Mouse (Mus musculus): ENCODE results near the gene Cfp. TPM values are rescaled to one million over a fixed set of nuclear protein-coding genes. Genes with fewer than 3 reads are reported as not detected.

Cfp gene
- total and polyA plus RNA-seq, 3 experiments: 23.0 to 66.9 (median 26.1) TPM

DNA sequence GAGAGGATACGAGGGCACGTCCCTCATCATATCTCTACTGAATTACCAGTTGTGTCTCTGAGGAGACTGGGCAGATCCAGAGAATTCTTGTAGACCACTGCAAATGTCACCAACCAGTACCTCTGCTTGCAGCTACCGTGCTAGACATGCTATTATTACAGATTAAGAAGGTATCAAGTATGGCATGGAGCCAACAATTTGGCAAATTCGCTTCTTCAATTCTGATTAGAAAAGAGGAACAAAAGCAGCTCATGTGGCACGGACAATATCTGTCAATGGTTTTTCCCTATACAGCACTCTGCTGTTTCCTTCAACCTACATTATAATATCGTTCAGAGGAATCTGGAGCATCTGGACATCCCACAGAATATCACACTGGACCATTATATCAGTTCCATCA is 17.6 kb downstream of the Cfp start:
- in situ Hi-C loops (cut with MboI; ENCODE audit: low pct_ligation_motif_present, low pct_unique_long_range_greater_than_20kb, low sequenced_read_pairs) (no loop called here), dilution Hi-C loops (cut with MboI; ENCODE audit: extremely low pct_ligation_motif_present, extremely low pct_unique_long_range_greater_than_20kb, low sequenced_read_pairs) (no loop called here)
- H3K4me2 ChIP-seq (ENCODE audit: insufficient read depth, low read depth, poor library complexity, severe bottlenecking): no peak overlapping the region

DNA sequence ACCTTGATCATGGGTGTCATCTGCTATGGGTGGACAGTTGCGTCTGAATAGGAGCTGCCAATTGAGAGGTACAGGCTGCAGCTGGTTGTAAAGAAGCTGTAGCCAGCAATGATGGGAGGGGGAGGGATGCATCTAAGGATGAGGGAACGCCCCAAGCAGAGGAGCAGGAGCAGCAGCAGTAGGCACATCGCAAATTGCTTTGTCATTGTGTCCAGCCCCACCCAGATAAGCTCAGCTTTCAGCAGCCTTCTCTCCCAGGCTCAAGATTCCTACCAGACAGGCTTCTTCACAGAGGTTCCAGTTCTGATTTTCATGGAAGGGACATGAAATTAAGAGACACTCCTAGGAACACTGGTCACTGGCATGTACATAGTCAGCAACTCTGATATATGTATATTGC is 21.3 kb downstream of the Cfp start:
- no peak overlapping the region for H3K4me3 ChIP-seq (replicated peaks in 1 of 3; ENCODE audit: low read depth in 2 of 3, low read length in 2 of 3, poor library complexity in 1 of 3)
- H3K27ac ChIP-seq (ENCODE audit: insufficient read depth, low read depth): no peak overlapping the region
- dilution Hi-C loops (cut with MboI; ENCODE audit: extremely low pct_ligation_motif_present, extremely low pct_unique_long_range_greater_than_20kb, low sequenced_read_pairs) (no loop called here), in situ Hi-C loops (cut with MboI; ENCODE audit: low pct_ligation_motif_present, low pct_unique_long_range_greater_than_20kb, low sequenced_read_pairs) (no loop called here)
- H3K27me3 ChIP-seq (replicated peaks): no peaks in the 10 kb centered on the region
- TF ChIP-seq POLR2AphosphoS2 (IDR thresholded peaks at IDR 0.05; ENCODE audit: low read depth, low read length) (no peak), USF2 (conservative IDR thresholded peaks at IDR 0.05; ENCODE audit: low read depth, low read length) (no peak), IRF4 (IDR thresholded peaks at IDR 0.05; ENCODE audit: low read depth, low read length) (no peak), PAX5 (IDR thresholded peaks at IDR 0.05; ENCODE audit: low read length) (no peak), ELF1 (IDR thresholded peaks at IDR 0.05; ENCODE audit: low read depth, low read length) (no peak), NELFE (IDR thresholded peaks at IDR 0.05; ENCODE audit: low read depth, low read length) (no peak), TCF12 (IDR thresholded peaks at IDR 0.05; ENCODE audit: low read depth, low read length) (no peak)
- no peak overlapping the region for H3K9ac ChIP-seq (ENCODE audit: insufficient read depth, low read depth)
- H3K36me3 ChIP-seq (replicated peaks in 1 of 2; ENCODE audit: control insufficient read depth in 1 of 2, insufficient read depth in 1 of 2, low read length in 1 of 2): no peaks in the 10 kb centered on the region
- H3K4me1 ChIP-seq (ENCODE audit: control insufficient read depth in 1 of 2, insufficient read depth in 2 of 2): peaks cover 2 to 4% of the 10 kb centered on the region in 2 experiments; a peak in 2 of 4 replicates
- H3K79me2 ChIP-seq (replicated peaks; ENCODE audit: control insufficient read depth, extremely low read depth, insufficient read depth, poor library complexity, severe bottlenecking): no peaks in the 10 kb centered on the region
- no peaks in the 10 kb centered on the region for H3K9me3 ChIP-seq (replicated peaks; ENCODE audit: low read length)
- no peak for DNase-seq (ENCODE audit: extremely low read depth)
- no peak overlapping the region for H3K4me2 ChIP-seq (ENCODE audit: insufficient read depth, low read depth, poor library complexity, severe bottlenecking)

More for the DNA sequence above, 17.6 kb downstream of the Cfp start:
- TF ChIP-seq UBTF (IDR thresholded peaks at IDR 0.05; ENCODE audit: low read depth, low read length): no peak
- TF ChIP-seq TCF12 (IDR thresholded peaks at IDR 0.05; ENCODE audit: low read depth, low read length): no peak
- Histone ChIP-seq H3K27ac (ENCODE audit: insufficient read depth, low read depth) (no peak overlapping the region), H3K36me3 (replicated peaks in 1 of 2; ENCODE audit: control insufficient read depth in 1 of 2, insufficient read depth in 1 of 2, low read length in 1 of 2) (no peaks in the 10 kb centered on the region), H3K9me3 (replicated peaks; ENCODE audit: low read length) (no peaks in the 10 kb centered on the region), H3K4me3 (replicated peaks in 1 of 3; ENCODE audit: low read depth in 2 of 3, low read length in 2 of 3, poor library complexity in 1 of 3) (no peak overlapping the region), H3K4me1 (ENCODE audit: control insufficient read depth in 1 of 2, insufficient read depth in 2 of 2) (peaks cover 5 to 8% of the 10 kb centered on the region in 2 experiments; a peak in 2 of 4 replicates), H3K9ac (ENCODE audit: insufficient read depth, low read depth) (no peak overlapping the region), H3K27me3 (replicated peaks) (peaks cover 3% of the 10 kb centered on the region), H3K79me2 (replicated peaks; ENCODE audit: control insufficient read depth, extremely low read depth, insufficient read depth, poor library complexity, severe bottlenecking) (no peaks in the 10 kb centered on the region)
- DNase-seq (ENCODE audit: extremely low read depth): no peak

Other genes starting within 250 kb of the Cfp start
- 17.4 and 18.5 TPM in 2 replicates for gene Cdk16, start 243.6 kb downstream of the Cfp start, total RNA-seq (2012; rRNA removed)
- gene Cdk16, start 243.6 kb downstream of the Cfp start, total RNA-seq (2014; rRNA removed): 10.1 and 11.1 TPM in 2 replicates
- gene Cdk16, start 243.6 kb downstream of the Cfp start, polyA plus RNA-seq (2012; ENCODE audit: insufficient read length, low read depth): 21.3 and 27.0 TPM in 2 replicates
- 6.2 and 11.2 TPM in 2 replicates for gene Usp11, start 227.6 kb downstream of the Cfp start, total RNA-seq (2012; rRNA removed)
- 4.0 and 4.9 TPM in 2 replicates for gene Usp11, start 227.6 kb downstream of the Cfp start, total RNA-seq (2014; rRNA removed)
- 5.3 and 6.3 TPM in 2 replicates for gene Usp11, start 227.6 kb downstream of the Cfp start, polyA plus RNA-seq (2012; ENCODE audit: insufficient read length, low read depth)
- 60.6 and 63.8 TPM in 2 replicates for gene Araf, start 133.7 kb downstream of the Cfp start, total RNA-seq (2012; rRNA removed)
- gene Araf, start 133.7 kb downstream of the Cfp start, total RNA-seq (2014; rRNA removed): 52.8 and 55.9 TPM in 2 replicates
- 72.2 and 79.7 TPM in 2 replicates for gene Araf, start 133.7 kb downstream of the Cfp start, polyA plus RNA-seq (2012; ENCODE audit: insufficient read length, low read depth)
- 0.13 TPM in 1 of 2 replicates, not detected in the other for gene Timp1, start 61.4 kb downstream of the Cfp start, total RNA-seq (2012; rRNA removed)
- not detected in 2 replicates for gene Timp1, start 61.4 kb downstream of the Cfp start, total RNA-seq (2014; rRNA removed)
- 0.36 and 0.49 TPM in 2 replicates for gene Timp1, start 61.4 kb downstream of the Cfp start, polyA plus RNA-seq (2012; ENCODE audit: insufficient read length, low read depth)
- gene Syn1, start 10.6 kb downstream of the Cfp start, total RNA-seq (2012; rRNA removed): 0.17 and 0.38 TPM in 2 replicates
- 0.08 TPM in 1 of 2 replicates, not detected in the other for gene Syn1, start 10.6 kb downstream of the Cfp start, total RNA-seq (2014; rRNA removed)
- 0.42 and 0.51 TPM in 2 replicates for gene Syn1, start 10.6 kb downstream of the Cfp start, polyA plus RNA-seq (2012; ENCODE audit: insufficient read length, low read depth)
- gene Elk1, start 19.1 kb upstream of the Cfp start, total RNA-seq (2012; rRNA removed): 4.7 and 4.8 TPM in 2 replicates
- gene Elk1, start 19.1 kb upstream of the Cfp start, total RNA-seq (2014; rRNA removed): 3.5 and 4.0 TPM in 2 replicates
- gene Elk1, start 19.1 kb upstream of the Cfp start, polyA plus RNA-seq (2012; ENCODE audit: insufficient read length, low read depth): 7.6 and 8.3 TPM in 2 replicates
- 38.8 and 44.5 TPM in 2 replicates for gene Uxt, start 30.5 kb upstream of the Cfp start, total RNA-seq (2012; rRNA removed)
- 39.4 and 40.1 TPM in 2 replicates for gene Uxt, start 30.5 kb upstream of the Cfp start, total RNA-seq (2014; rRNA removed)
- gene Uxt, start 30.5 kb upstream of the Cfp start, polyA plus RNA-seq (2012; ENCODE audit: insufficient read length, low read depth): 39.2 and 42.3 TPM in 2 replicates
- gene Zfp182, start 130.8 kb upstream of the Cfp start, total RNA-seq (2012; rRNA removed): 2.2 and 2.6 TPM in 2 replicates
- 7.3 and 9.9 TPM in 2 replicates for gene Zfp182, start 130.8 kb upstream of the Cfp start, total RNA-seq (2014; rRNA removed)
- 4.1 and 4.5 TPM in 2 replicates for gene Zfp182, start 130.8 kb upstream of the Cfp start, polyA plus RNA-seq (2012; ENCODE audit: insufficient read length, low read depth)
- gene Spaca5, start 136.9 kb upstream of the Cfp start, total RNA-seq (2012; rRNA removed): not detected in 2 replicates
- not detected in 2 replicates for gene Spaca5, start 136.9 kb upstream of the Cfp start, total RNA-seq (2014; rRNA removed)
- gene Spaca5, start 136.9 kb upstream of the Cfp start, polyA plus RNA-seq (2012; ENCODE audit: insufficient read length, low read depth): not detected in 2 replicates
- gene Zfp300, start 158.0 kb upstream of the Cfp start, total RNA-seq (2012; rRNA removed): 0.46 and 0.51 TPM in 2 replicates
- 0.46 and 1.1 TPM in 2 replicates for gene Zfp300, start 158.0 kb upstream of the Cfp start, total RNA-seq (2014; rRNA removed)
- 0.30 and 0.46 TPM in 2 replicates for gene Zfp300, start 158.0 kb upstream of the Cfp start, polyA plus RNA-seq (2012; ENCODE audit: insufficient read length, low read depth)
- not detected in 2 replicates for gene Ssxa1, start 184.3 kb upstream of the Cfp start, total RNA-seq (2012; rRNA removed)
- not detected in 2 replicates for gene Ssxa1, start 184.3 kb upstream of the Cfp start, total RNA-seq (2014; rRNA removed)
- not detected in 2 replicates for gene Ssxa1, start 184.3 kb upstream of the Cfp start, polyA plus RNA-seq (2012; ENCODE audit: insufficient read length, low read depth)
- not detected in 2 replicates for gene Gm21876, start 244.1 kb upstream of the Cfp start, total RNA-seq (2012; rRNA removed)
- not detected in 2 replicates for gene Gm21876, start 244.1 kb upstream of the Cfp start, total RNA-seq (2014; rRNA removed)
- not detected in 2 replicates for gene Gm21876, start 244.1 kb upstream of the Cfp start, polyA plus RNA-seq (2012; ENCODE audit: insufficient read length, low read depth)

Data from CH12.LX (cell line).